Mouse (Mus musculus): Measurements from ENCODE around the gene Bcl10. TPM values are rescaled to one million over a fixed set of nuclear protein-coding genes. Genes with fewer than 3 reads are reported as not detected.

Bcl10 gene
- polyA plus RNA-seq, 1 experiment, result 15.0 TPM

GRCm38 (mm10) chr3:145933845-145934244, 11.2 kb downstream of the Bcl10 start:
- no peaks in the 10 kb centered on the region for H3K27me3 ChIP-seq (ENCODE audit: control insufficient read depth, insufficient read depth, low read length)
- DNase-seq, result no peak
- H3K4me3 ChIP-seq (replicated peaks; ENCODE audit: insufficient read depth, low read depth, low read length), result no peak overlapping the region
- TF ChIP-seq POLR2A (IDR thresholded peaks at IDR 0.05; ENCODE audit: borderline replicate concordance, insufficient read depth, low read length), result no peak
- no peak for TF ChIP-seq CTCF (IDR thresholded peaks at IDR 0.05; ENCODE audit: borderline replicate concordance, insufficient read depth, low read depth, low read length)
- 88% methylated on average over 9 of the region's 9 CpGs for WGBS
- H3K4me1 ChIP-seq (ENCODE audit: control insufficient read depth, insufficient read depth, low read length), result no peaks in the 10 kb centered on the region; the same call in 1 of the 2 replicates
- H3K27ac ChIP-seq (ENCODE audit: insufficient read depth, low read length), result no peak overlapping the region

GRCm38 (mm10) chr3:145937505-145938404, 15.2 kb downstream of the Bcl10 start, which contains the start of gene 2410004B18Rik:
Gene 2410004B18Rik (plus strand): TSS chr3:145938014.
- DNase-seq, result peak; percentile 88 to 93
- Histone ChIP-seq H3K4me1 (ENCODE audit: control insufficient read depth, insufficient read depth, low read length) (peaks cover 9% of the 10 kb centered on the region), H3K27ac (ENCODE audit: insufficient read depth, low read length) (0 out of 2 replicates have a peak within 1 kb of the TSS, but pooled peaks have one; percentile 26), H3K4me3 (replicated peaks; ENCODE audit: insufficient read depth, low read depth, low read length) (peak within 1 kb of the TSS; percentile 65), H3K27me3 (ENCODE audit: control insufficient read depth, insufficient read depth, low read length) (no peaks in the 10 kb centered on the region)
- TF ChIP-seq CTCF (IDR thresholded peaks at IDR 0.05; ENCODE audit: borderline replicate concordance, insufficient read depth, low read depth, low read length), result peak; percentile 79
- peak; percentile 87 for TF ChIP-seq POLR2A (IDR thresholded peaks at IDR 0.05; ENCODE audit: borderline replicate concordance, insufficient read depth, low read length)
- WGBS, result 2% methylated on average over 70 of the region's 70 CpGs

GRCm38 (mm10) chr3:145938405-145939349, 16.1 kb downstream of the Bcl10 start:
- DNase-seq, result no peak
- peaks cover 9% of the 10 kb centered on the region for H3K4me1 ChIP-seq (ENCODE audit: control insufficient read depth, insufficient read depth, low read length)
- WGBS, result 13% methylated on average over 50 of the region's 50 CpGs
- no peaks in the 10 kb centered on the region for H3K27me3 ChIP-seq (ENCODE audit: control insufficient read depth, insufficient read depth, low read length)
- H3K27ac ChIP-seq (ENCODE audit: insufficient read depth, low read length), result no peak overlapping the region
- peak overlapping the region; percentile 65 for H3K4me3 ChIP-seq (replicated peaks; ENCODE audit: insufficient read depth, low read depth, low read length)
- TF ChIP-seq POLR2A (IDR thresholded peaks at IDR 0.05; ENCODE audit: borderline replicate concordance, insufficient read depth, low read length) (no peak), CTCF (IDR thresholded peaks at IDR 0.05; ENCODE audit: borderline replicate concordance, insufficient read depth, low read depth, low read length) (no peak)

- Histone ChIP-seq H3K27ac (ENCODE audit: insufficient read depth, low read length) (no peak overlapping the region), H3K27me3 (ENCODE audit: control insufficient read depth, insufficient read depth, low read length) (no peaks in the 10 kb centered on the region), H3K4me1 (ENCODE audit: control insufficient read depth, insufficient read depth, low read length) (peaks cover 9% of the 10 kb centered on the region), H3K4me3 (replicated peaks; ENCODE audit: insufficient read depth, low read depth, low read length) (peak overlapping the region; percentile 39)
- 76% methylated on average over 12 of the region's 12 CpGs for WGBS
- TF ChIP-seq POLR2A (IDR thresholded peaks at IDR 0.05; ENCODE audit: borderline replicate concordance, insufficient read depth, low read length), result no peak
- TF ChIP-seq CTCF (IDR thresholded peaks at IDR 0.05; ENCODE audit: borderline replicate concordance, insufficient read depth, low read depth, low read length), result no peak
- DNase-seq, result no peak
Measured at GRCm38 (mm10) chr3:145939402-145939801, 16.8 kb downstream of the Bcl10 start.

- 76% methylated on average over 4 of the region's 4 CpGs for WGBS
- TF ChIP-seq POLR2A (IDR thresholded peaks at IDR 0.05; ENCODE audit: borderline replicate concordance, insufficient read depth, low read length) (no peak), CTCF (IDR thresholded peaks at IDR 0.05; ENCODE audit: borderline replicate concordance, insufficient read depth, low read depth, low read length) (no peak)
- DNase-seq, result no peak
- H3K4me1 ChIP-seq (ENCODE audit: control insufficient read depth, insufficient read depth, low read length), result peaks cover 9% of the 10 kb centered on the region
- no peak overlapping the region for H3K4me3 ChIP-seq (replicated peaks; ENCODE audit: insufficient read depth, low read depth, low read length)
- H3K27me3 ChIP-seq (ENCODE audit: control insufficient read depth, insufficient read depth, low read length), result no peaks in the 10 kb centered on the region
- H3K27ac ChIP-seq (ENCODE audit: insufficient read depth, low read length), result no peak overlapping the region
Measured at GRCm38 (mm10) chr3:145939971-145940370, 17.4 kb downstream of the Bcl10 start.

GRCm38 (mm10) chr3:145941971-145942370, 19.4 kb downstream of the Bcl10 start:
- Histone ChIP-seq H3K27ac (ENCODE audit: insufficient read depth, low read length) (no peak overlapping the region), H3K4me1 (ENCODE audit: control insufficient read depth, insufficient read depth, low read length) (peaks cover 9% of the 10 kb centered on the region), H3K4me3 (replicated peaks; ENCODE audit: insufficient read depth, low read depth, low read length) (no peak overlapping the region), H3K27me3 (ENCODE audit: control insufficient read depth, insufficient read depth, low read length) (no peaks in the 10 kb centered on the region)
- TF ChIP-seq CTCF (IDR thresholded peaks at IDR 0.05; ENCODE audit: borderline replicate concordance, insufficient read depth, low read depth, low read length) (peak; percentile 74), POLR2A (IDR thresholded peaks at IDR 0.05; ENCODE audit: borderline replicate concordance, insufficient read depth, low read length) (no peak)
- 9% methylated on average over 3 of the region's 3 CpGs for WGBS
- DNase-seq, result peak; percentile 44 to 54

- TF ChIP-seq POLR2A (IDR thresholded peaks at IDR 0.05; ENCODE audit: borderline replicate concordance, insufficient read depth, low read length) (no peak), CTCF (IDR thresholded peaks at IDR 0.05; ENCODE audit: borderline replicate concordance, insufficient read depth, low read depth, low read length) (no peak)
- WGBS, result 21% methylated on average over 7 of the region's 7 CpGs
- Histone ChIP-seq H3K4me3 (replicated peaks; ENCODE audit: insufficient read depth, low read depth, low read length) (no peak overlapping the region), H3K4me1 (ENCODE audit: control insufficient read depth, insufficient read depth, low read length) (peaks cover 6% of the 10 kb centered on the region), H3K27ac (ENCODE audit: insufficient read depth, low read length) (no peak overlapping the region), H3K27me3 (ENCODE audit: control insufficient read depth, insufficient read depth, low read length) (no peaks in the 10 kb centered on the region)
- no peak for DNase-seq
Measured at GRCm38 (mm10) chr3:145944348-145944747, 21.7 kb downstream of the Bcl10 start.

Data from cerebellum, adult 2 months (tissue).